Mouse (Mus musculus) thymus, adult 2 months (tissue): ENCODE measurements around the gene Tspan31. TPM values are rescaled to one million over a fixed set of nuclear protein-coding genes. Genes with fewer than 3 reads are reported as not detected.

Experiments used
- DNase-seq: peaks from one replicate; pipeline ENCODE4 v3.0.0; 2021
- H3K27ac ChIP-seq: fragments of 200-500 bp; 2 replicates; pipeline ENCODE4 v1.5.1; 2012; ENCODE audit warnings: low read length, control low read depth; ENCODE audit not compliant: control insufficient read depth, insufficient read depth
- H3K27me3 ChIP-seq: fragments of 200-500 bp; 2 replicates; pipeline ENCODE4 v1.6.1; 2012; ENCODE audit warnings: mild to moderate bottlenecking, low read length, moderate library complexity, mixed read lengths; ENCODE audit not compliant: control insufficient read depth, insufficient read depth
- H3K36me3 ChIP-seq: fragments of 200-500 bp; 2 replicates; pipeline ENCODE4 v1.6.1; 2012; ENCODE audit warnings: mild to moderate bottlenecking, low read length, moderate library complexity; ENCODE audit not compliant: control insufficient read depth, insufficient read depth
- H3K4me1 ChIP-seq: fragments of 200-500 bp; replicated peaks from 2 replicates; pipeline ENCODE4 v1.6.1; 2012; ENCODE audit warnings: low read length; ENCODE audit not compliant: control insufficient read depth, insufficient read depth
- H3K4me3 ChIP-seq: fragments of 200-500 bp; 2 replicates; pipeline ENCODE4 v1.5.1; 2012; ENCODE audit warnings: mild to moderate bottlenecking, low read length, control low read depth, moderate library complexity; ENCODE audit not compliant: control insufficient read depth, insufficient read depth
- CTCF ChIP-seq: fragments of 200-500 bp; IDR thresholded peaks from 2 replicates; pipeline ENCODE4 v1.5.1; 2012; ENCODE audit warnings: mild to moderate bottlenecking, control low read depth, low read length, moderate library complexity, borderline replicate concordance; ENCODE audit not compliant: control insufficient read depth, poor library complexity, insufficient read depth; ENCODE audit errors: extremely low read depth
- POLR2A ChIP-seq: fragments of 200-500 bp; IDR thresholded peaks from 2 replicates; pipeline ENCODE4 v1.6.1; 2012; ENCODE audit warnings: mild to moderate bottlenecking, low read length, control low read depth, moderate library complexity; ENCODE audit not compliant: control insufficient read depth, poor library complexity, insufficient read depth; ENCODE audit errors: extremely low read depth
- WGBS: fragments of 180-500 bp; shearing (Covaris S2); methylation state at CpG from one replicate; pipeline ENCODE4 v1.1.7; 2018; 5-methylcytosine and 5-hydroxymethylcytosine counted together
- polyA plus RNA-seq: library from polyadenylated mRNA; depleted of rRNA; stranded (reverse); fragments of >200 nt; gene quantifications from 2 replicates; pipeline ENCODE4 v1.2.3, GENCODE M21; 2012

Gene Tspan31
- polyA plus RNA-seq, 1 experiment = 45.2 TPM

- Histone ChIP-seq H3K4me1 (peaks cover 6% of the 10 kb centered on the region), H3K36me3 (peaks cover 41% of the 10 kb centered on the region), H3K27ac (no peak overlapping the region), H3K4me3 (no peak overlapping the region), H3K27me3 (no peaks in the 10 kb centered on the region)
- 94% methylated on average over 20 of the region's 20 CpGs for WGBS
- DNase-seq = no peak
- TF ChIP-seq CTCF (no peak), POLR2A (no peak)
Observed at GRCm38 (mm10) chr10:127098514-127098913, 28.4 kb upstream of the Tspan31 start.

- Histone ChIP-seq H3K4me1 (no peaks in the 10 kb centered on the region), H3K27ac (no peak overlapping the region), H3K36me3 (peaks cover 55% of the 10 kb centered on the region), H3K4me3 (no peak overlapping the region), H3K27me3 (no peaks in the 10 kb centered on the region)
- 66% methylated on average over 7 of the region's 7 CpGs for WGBS
- no peak for TF ChIP-seq CTCF
- no peak for TF ChIP-seq POLR2A
- no peak for DNase-seq
Observed at GRCm38 (mm10) chr10:127094382-127094802, 24.3 kb upstream of the Tspan31 start.

GRCm38 (mm10) chr10:127092742-127093141 is 22.7 kb upstream of the Tspan31 start:
- WGBS = 52% methylated on average over 4 of the region's 4 CpGs
- DNase-seq = no peak
- Histone ChIP-seq H3K27me3 (no peaks in the 10 kb centered on the region), H3K4me3 (no peak overlapping the region), H3K4me1 (no peaks in the 10 kb centered on the region), H3K27ac (no peak overlapping the region), H3K36me3 (peaks cover 53% of the 10 kb centered on the region)
- TF ChIP-seq POLR2A = no peak
- no peak for TF ChIP-seq CTCF

- Histone ChIP-seq H3K27me3 (no peaks in the 10 kb centered on the region), H3K27ac (no peak overlapping the region), H3K4me1 (no peaks in the 10 kb centered on the region), H3K4me3 (no peak overlapping the region), H3K36me3 (peaks cover 58% of the 10 kb centered on the region)
- WGBS = 92% methylated on average over 49 of the region's 51 CpGs
- no peak for DNase-seq
- TF ChIP-seq CTCF (no peak), POLR2A (no peak)
Observed at GRCm38 (mm10) chr10:127091507-127092396, 21.7 kb upstream of the Tspan31 start.

- 90% methylated on average over 57 of the region's 57 CpGs for WGBS
- Histone ChIP-seq H3K27me3 (no peaks in the 10 kb centered on the region), H3K36me3 (peaks cover 50% of the 10 kb centered on the region), H3K27ac (no peak overlapping the region), H3K4me1 (no peaks in the 10 kb centered on the region), H3K4me3 (no peak overlapping the region)
- no peak for DNase-seq
- TF ChIP-seq POLR2A = no peak
Observed at GRCm38 (mm10) chr10:127090560-127091411, 20.7 kb upstream of the Tspan31 start.

GRCm38 (mm10) chr10:127085633-127086032 is 15.6 kb upstream of the Tspan31 start:
- H3K36me3 ChIP-seq = peaks cover 52% of the 10 kb centered on the region
- TF ChIP-seq CTCF = no peak
- TF ChIP-seq POLR2A = no peak
- H3K27me3 ChIP-seq = no peaks in the 10 kb centered on the region
- H3K4me1 ChIP-seq = no peaks in the 10 kb centered on the region
- WGBS = 94% methylated on average over 6 of the region's 6 CpGs
- DNase-seq = no peak
- H3K27ac ChIP-seq = no peak overlapping the region
- H3K4me3 ChIP-seq = no peak overlapping the region
